Mouse (Mus musculus) olfactory bulb, adult 2 months (tissue): ENCODE results near the gene Gal3st3.

Experiments
- CTCF ChIP-seq: fragments of 200-500 bp; IDR thresholded peaks from 2 replicates; pipeline ENCODE4 v1.5.1; 2012; ENCODE audit warnings: low read depth, mild to moderate bottlenecking, low read length, moderate library complexity; ENCODE audit not compliant: insufficient read depth
- POLR2A ChIP-seq: fragments of 200-500 bp; IDR thresholded peaks from 2 replicates; pipeline ENCODE4 v1.6.1; 2012; ENCODE audit warnings: mild to moderate bottlenecking, low read depth, low read length, moderate library complexity; ENCODE audit not compliant: insufficient read depth

DNA sequence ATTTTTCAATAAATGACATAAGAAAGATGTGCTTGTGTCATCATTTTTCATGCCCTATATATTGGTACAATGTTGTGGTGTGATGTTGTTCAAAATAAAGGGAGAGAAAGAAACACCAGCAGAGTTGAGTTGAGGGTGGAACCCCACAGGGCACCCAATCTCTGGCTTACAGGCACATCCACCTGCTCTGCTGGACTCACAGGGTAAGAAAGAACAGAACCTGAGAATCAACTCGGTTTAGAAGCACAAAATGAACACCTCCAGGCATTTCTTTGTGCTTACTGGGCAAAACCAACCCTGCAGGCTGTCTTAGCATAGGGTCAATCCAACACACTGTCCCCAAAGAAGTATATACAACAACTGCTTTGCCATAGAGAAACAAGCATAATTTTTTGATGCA lies 26.7 kb upstream of the Gal3st3 start:
- TF ChIP-seq CTCF (no peak), POLR2A (no peak)
